20 mouse cellular contexts compared by ENCODE assay signal in the genomic region with DNA sequence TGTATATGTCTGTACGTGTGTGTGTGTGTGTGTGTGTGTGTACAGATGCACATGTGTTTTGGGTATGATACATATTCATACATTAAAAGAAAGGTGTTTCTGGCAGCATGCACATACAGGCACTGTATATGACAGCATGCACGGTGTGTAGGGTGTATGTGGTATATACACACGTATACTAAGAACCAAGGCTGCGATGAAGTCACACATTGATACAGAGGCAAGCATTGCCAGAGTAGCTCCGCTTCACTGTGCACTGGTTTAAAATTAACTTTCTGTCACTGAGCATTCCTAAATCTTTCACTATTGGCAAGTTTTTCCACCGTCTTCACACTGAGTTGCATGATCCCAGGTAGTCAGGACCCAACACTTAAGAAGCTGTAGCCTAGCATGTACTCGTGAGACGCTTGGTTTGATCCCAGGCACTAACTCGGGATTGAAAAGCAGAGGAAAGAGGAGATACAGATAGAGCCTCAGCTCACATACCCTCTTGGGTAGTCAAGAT.
"Had no signal": no experiment of that assay in that cellular context is flagged by ENCODE, and none has a peak within 500 bp of the region (broad histone marks: within the 10 kb centered on the region; RNA-seq: fewer than 3 reads in every experiment).

No protein-coding gene starts in this region.

- H3K9me3 ChIP-seq: intestine, embryonic 15.5 days; limb, embryonic 13.5 days; liver, embryonic 15.5 days; lung, embryonic 15.5 days; midbrain, embryonic 12.5 days; midbrain, embryonic 15.5 days; neural tube, embryonic 12.5 days; neural tube, embryonic 15.5 days had no signal

- DNase-seq: left cerebral cortex, postnatal 4 days; liver; lung, postnatal 14 days; right cerebral cortex, adult 18-20 months; right cerebral cortex, postnatal 14 days; right cerebral cortex, postnatal 4 days; thymus, adult 2 months; thymus, postnatal 14 days; thymus, postnatal 4 days had no signal

- H3K27me3 ChIP-seq: intestine, embryonic 15.5 days; liver, embryonic 15.5 days; lung, embryonic 15.5 days; midbrain, embryonic 12.5 days; midbrain, embryonic 15.5 days; neural tube, embryonic 12.5 days; neural tube, embryonic 15.5 days had no signal

- H3K36me3 ChIP-seq: intestine, embryonic 15.5 days; limb, embryonic 13.5 days; liver, embryonic 15.5 days; lung, embryonic 15.5 days; midbrain, embryonic 12.5 days; midbrain, embryonic 15.5 days; neural tube, embryonic 12.5 days; neural tube, embryonic 15.5 days had no signal

- H3K4me1 ChIP-seq: midbrain, embryonic 15.5 days had no signal

- H3K27ac ChIP-seq: intestine, embryonic 15.5 days; limb, embryonic 13.5 days; liver, embryonic 15.5 days; lung, embryonic 15.5 days; macrophage; midbrain, embryonic 12.5 days; midbrain, embryonic 15.5 days; neural tube, embryonic 12.5 days; neural tube, embryonic 15.5 days; stomach, postnatal 0 days had no signal

- ATAC-seq: hindbrain, embryonic 16.5 days; intestine, embryonic 15.5 days; midbrain, embryonic 15.5 days had no signal

- H3K4me3 ChIP-seq: intestine, embryonic 15.5 days; limb, embryonic 13.5 days; liver, embryonic 15.5 days; lung, embryonic 15.5 days; midbrain, embryonic 12.5 days; midbrain, embryonic 15.5 days; neural tube, embryonic 12.5 days; neural tube, embryonic 15.5 days had no signal

- H3K4me2 ChIP-seq: intestine, embryonic 15.5 days; limb, embryonic 13.5 days; liver, embryonic 15.5 days; lung, embryonic 15.5 days; midbrain, embryonic 12.5 days; midbrain, embryonic 15.5 days; neural tube, embryonic 12.5 days; neural tube, embryonic 15.5 days had no signal

- H3K9ac ChIP-seq: intestine, embryonic 15.5 days; limb, embryonic 13.5 days; liver, embryonic 15.5 days; lung, embryonic 15.5 days; midbrain, embryonic 12.5 days; midbrain, embryonic 15.5 days; neural tube, embryonic 12.5 days; neural tube, embryonic 15.5 days had no signal
